Mouse (Mus musculus) hindbrain, embryonic 13.5 days (tissue): Measurements from ENCODE around the gene Trmt10a. TPM values are rescaled to one million over a fixed set of nuclear protein-coding genes. Genes with fewer than 3 reads are reported as not detected.

Source experiments
- ATAC-seq: fragments of 200-750 bp; cut with Nextera tagmentation; 2 replicates; pipeline ENCODE4 v1.8.0; 2017; ENCODE audit warnings: moderate TSS enrichment; ENCODE audit not compliant: low FRiP score
- H3K27ac ChIP-seq: fragments of 300-500 bp; sonication (generic); 2 replicates; pipeline ENCODE4 v1.5.1; 2015; ENCODE audit warnings: inconsistent platforms, mild to moderate bottlenecking, moderate library complexity
- H3K27me3 ChIP-seq: fragments of 300-500 bp; sonication (generic); 2 replicates; pipeline ENCODE4 v1.6.1; 2015; ENCODE audit warnings: mild to moderate bottlenecking, inconsistent platforms
- H3K36me3 ChIP-seq: fragments of 300-500 bp; sonication (generic); 2 replicates; pipeline ENCODE4 v1.6.1; 2015; ENCODE audit warnings: mild to moderate bottlenecking, inconsistent platforms
- H3K4me1 ChIP-seq: fragments of 300-500 bp; sonication (generic); replicated peaks from 2 replicates; pipeline ENCODE4 v1.6.1; 2015; ENCODE audit warnings: inconsistent platforms
- H3K4me2 ChIP-seq: fragments of 300-500 bp; sonication (generic); 2 replicates; pipeline ENCODE4 v1.6.1; 2015; ENCODE audit warnings: inconsistent platforms, mild to moderate bottlenecking, moderate library complexity
- H3K4me3 ChIP-seq: fragments of 300-500 bp; sonication (generic); 2 replicates; pipeline ENCODE4 v1.5.1; 2015; ENCODE audit warnings: mild to moderate bottlenecking, inconsistent platforms
- H3K9ac ChIP-seq: fragments of 300-500 bp; sonication (generic); 2 replicates; pipeline ENCODE4 v1.6.1; 2015; ENCODE audit warnings: mild to moderate bottlenecking, inconsistent platforms
- H3K9me3 ChIP-seq: fragments of 300-500 bp; sonication (generic); 2 replicates; pipeline ENCODE4 v1.6.1; 2016; ENCODE audit warnings: inconsistent platforms
- WGBS: fragments of 180-500 bp; shearing (Covaris S2); methylation state at CpG from one replicate; pipeline ENCODE4 v1.1.7; 2015; 5-methylcytosine and 5-hydroxymethylcytosine counted together
- polyA plus RNA-seq: library from polyadenylated mRNA; unstranded; fragments of >200 nt; fragmentation: Nextera tagmentation; extraction: Ambion mirVana; gene quantifications from 2 replicates; pipeline ENCODE4 v1.2.1, GENCODE M21; 2015

Trmt10a gene
- polyA plus RNA-seq, 1 experiment from 2014 or later, result 8.1 TPM

DNA sequence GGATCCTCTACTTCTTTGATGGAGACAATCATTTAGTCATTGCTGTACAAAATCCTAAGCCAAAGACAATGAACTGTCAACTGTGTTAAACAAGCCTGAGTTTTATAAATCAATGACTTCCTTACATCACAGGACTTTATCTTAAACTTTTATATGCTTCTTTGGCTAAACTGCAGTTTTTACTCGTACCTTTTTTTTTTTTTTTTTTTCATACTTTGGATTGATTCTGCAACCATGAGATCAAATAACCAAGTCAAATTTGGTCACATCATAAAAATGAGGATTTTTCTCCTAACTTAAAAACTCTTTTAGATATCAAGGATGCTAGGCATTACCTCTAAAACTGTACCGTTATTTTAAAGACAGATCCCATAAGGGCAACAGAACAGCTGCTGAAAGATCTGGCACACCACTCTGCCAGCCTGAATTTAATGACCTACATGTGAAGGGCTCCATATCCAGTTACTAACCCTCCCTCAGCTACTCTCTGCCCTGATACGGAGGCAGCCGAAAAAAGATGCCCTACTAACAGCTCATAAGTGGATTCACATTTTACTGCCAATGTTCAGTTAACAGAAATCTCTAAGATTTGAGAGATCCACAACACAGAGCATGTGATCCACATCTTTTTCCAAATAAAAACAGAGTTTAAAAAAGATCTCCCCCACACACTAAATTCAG is 1.1 kb upstream of the Trmt10a start:
- 66% methylated on average over 4 of the region's 4 CpGs for WGBS
- Histone ChIP-seq H3K9ac (peak overlapping the region; percentile 63), H3K4me1 (peaks cover 4% of the 10 kb centered on the region), H3K27ac (no peak overlapping the region), H3K27me3 (no peaks in the 10 kb centered on the region), H3K4me2 (peak overlapping the region; percentile 45), H3K9me3 (no peaks in the 10 kb centered on the region), H3K4me3 (peak overlapping the region; percentile 61), H3K36me3 (no peaks in the 10 kb centered on the region)
- no peak for ATAC-seq

- Histone ChIP-seq H3K4me2 (peak overlapping the region; percentile 76), H3K9ac (peak overlapping the region; percentile 70), H3K4me3 (peak overlapping the region; percentile 61), H3K27ac (peak overlapping the region; percentile 97), H3K9me3 (no peaks in the 10 kb centered on the region), H3K4me1 (peaks cover 4% of the 10 kb centered on the region), H3K36me3 (no peaks in the 10 kb centered on the region), H3K27me3 (no peaks in the 10 kb centered on the region)
- WGBS, result 8% methylated on average over 12 of the region's 12 CpGs
- ATAC-seq, result no peak
Measured at GRCm38 (mm10) chr3:138142733-138143314, 424 bp upstream of the Trmt10a start.

- H3K4me2 ChIP-seq, result peak overlapping the region; percentile 76
- peaks cover 4% of the 10 kb centered on the region for H3K4me1 ChIP-seq
- H3K9ac ChIP-seq, result peak overlapping the region; percentile 81
- no peak for ATAC-seq
- WGBS, result under 1% methylated on average over 18 of the region's 18 CpGs
- H3K27me3 ChIP-seq, result no peaks in the 10 kb centered on the region
- peaks cover 3% of the 10 kb centered on the region; the same call in 1 of the 2 replicates for H3K36me3 ChIP-seq
- no peaks in the 10 kb centered on the region for H3K9me3 ChIP-seq
- H3K27ac ChIP-seq, result peak overlapping the region; percentile 97
- peak overlapping the region; percentile 61 for H3K4me3 ChIP-seq
Measured at GRCm38 (mm10) chr3:138144060-138144641, 903 bp downstream of the Trmt10a start.

DNA sequence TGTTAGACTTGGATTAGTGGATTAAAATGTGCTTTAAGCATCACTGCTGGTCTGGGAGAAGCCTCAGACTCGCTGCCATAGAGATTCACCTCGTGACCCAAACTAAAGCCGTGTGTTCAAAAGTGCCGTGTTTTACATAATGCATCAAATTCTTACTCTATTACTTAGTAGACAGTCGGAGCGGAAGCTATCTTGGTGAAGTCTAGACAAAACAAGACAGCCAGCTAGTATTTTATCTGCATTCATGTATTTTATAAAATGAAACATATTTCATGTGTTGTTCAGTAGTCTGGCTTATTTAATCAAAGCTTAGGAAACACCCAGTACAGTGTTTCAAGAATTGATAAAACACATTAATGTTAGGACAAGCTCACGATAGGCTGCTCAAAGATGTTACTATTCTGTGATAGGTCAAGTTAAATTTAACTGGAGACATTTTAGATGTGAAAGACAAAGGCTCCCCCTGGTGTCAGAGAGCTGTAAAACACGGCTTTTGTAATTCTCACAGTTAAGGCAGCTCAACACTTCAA is 1.5 kb downstream of the Trmt10a start, which contains the start of gene Mttp:
Mttp (minus strand) TSS at position 327 of the 530 bp plus-strand sequence.
- peak within 1 kb of the TSS; percentile 76 for H3K4me2 ChIP-seq
- peaks cover 7% of the 10 kb centered on the region; the same call in 1 of the 2 replicates for H3K36me3 ChIP-seq
- H3K4me1 ChIP-seq, result peaks cover 4% of the 10 kb centered on the region
- no peak for ATAC-seq
- WGBS, result 2% methylated on average over 8 of the region's 8 CpGs
- peak within 1 kb of the TSS; percentile 97 for H3K27ac ChIP-seq
- peak within 1 kb of the TSS; percentile 81 for H3K9ac ChIP-seq
- H3K4me3 ChIP-seq, result peak within 1 kb of the TSS; percentile 61
- no peaks in the 10 kb centered on the region for H3K27me3 ChIP-seq
- no peaks in the 10 kb centered on the region for H3K9me3 ChIP-seq

DNA sequence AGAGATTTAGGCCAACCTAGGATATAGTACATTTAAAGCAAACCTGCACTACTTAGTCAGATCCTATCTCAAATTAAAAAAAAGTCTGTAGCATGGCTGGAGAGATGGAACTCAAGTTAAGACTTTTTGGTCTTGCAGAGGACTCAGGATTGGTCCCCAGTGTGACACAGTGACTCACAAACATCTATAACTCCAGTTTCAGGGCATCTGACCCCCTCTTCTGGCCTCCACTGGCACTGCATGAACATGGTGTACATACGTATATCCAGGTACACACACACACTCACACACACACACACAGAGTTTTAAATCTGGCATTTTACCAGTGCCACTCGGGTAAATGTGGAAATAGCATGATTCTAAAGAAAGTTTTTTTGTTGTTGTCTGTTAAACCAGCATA is 5.6 kb downstream of the Trmt10a start:
- ATAC-seq, result no peak
- 97% methylated on average over 2 of the region's 2 CpGs for WGBS

DNA sequence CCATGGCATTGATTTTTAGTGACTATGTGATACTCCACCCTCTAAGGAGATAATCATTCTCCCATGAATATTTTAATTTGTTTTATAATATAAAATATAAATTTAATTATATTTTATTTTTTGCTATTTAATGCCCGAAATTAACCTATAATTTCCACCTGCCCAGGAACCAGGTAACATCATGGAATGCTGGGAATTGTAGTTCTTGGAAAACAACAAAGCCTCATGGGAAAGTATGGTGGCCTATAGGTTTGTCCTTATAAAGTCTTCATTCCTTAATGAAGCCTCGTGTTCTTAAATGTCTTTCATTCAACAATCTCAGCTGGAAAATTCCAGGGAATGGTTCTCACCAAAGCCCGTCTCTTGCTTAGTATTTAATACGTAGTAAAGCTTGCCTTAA is 11.8 kb downstream of the Trmt10a start:
- Histone ChIP-seq H3K4me1 (no peaks in the 10 kb centered on the region), H3K27me3 (no peaks in the 10 kb centered on the region), H3K4me3 (no peak overlapping the region), H3K9me3 (no peaks in the 10 kb centered on the region), H3K9ac (no peak overlapping the region), H3K36me3 (peaks cover 11% of the 10 kb centered on the region), H3K4me2 (no peak overlapping the region), H3K27ac (no peak overlapping the region)
- no peak for ATAC-seq
- WGBS, result 91% methylated on average over 4 of the region's 4 CpGs

More for the DNA sequence above, 5.6 kb downstream of the Trmt10a start:
- no peaks in the 10 kb centered on the region for H3K27me3 ChIP-seq
- no peak overlapping the region for H3K27ac ChIP-seq
- peaks cover 22% of the 10 kb centered on the region for H3K36me3 ChIP-seq
- H3K4me1 ChIP-seq, result no peaks in the 10 kb centered on the region
- no peak overlapping the region for H3K4me2 ChIP-seq
- H3K9me3 ChIP-seq, result no peaks in the 10 kb centered on the region
- H3K9ac ChIP-seq, result no peak overlapping the region
- no peak overlapping the region for H3K4me3 ChIP-seq

DNA sequence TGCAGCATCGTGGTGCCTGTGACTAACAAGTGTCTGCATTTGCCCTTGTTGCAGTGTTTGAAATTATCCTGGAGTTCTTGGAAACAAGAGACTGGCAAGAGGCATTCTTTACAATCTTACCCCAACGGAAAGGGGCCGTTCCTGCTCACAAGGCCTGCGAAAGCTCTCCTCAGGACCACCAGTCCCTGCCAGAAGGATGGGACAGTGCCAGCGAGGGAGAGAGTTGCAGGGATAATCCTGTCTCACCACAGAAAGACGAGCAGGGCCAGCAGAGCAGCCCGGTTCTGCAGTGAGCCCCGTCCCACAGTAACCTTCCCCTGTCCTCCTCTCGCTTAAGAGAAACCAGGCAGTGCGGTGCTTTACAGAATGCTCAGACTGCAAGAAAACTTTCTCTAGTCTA is 13.4 kb downstream of the Trmt10a start:
- 80% methylated on average over 10 of the region's 10 CpGs for WGBS

DNA sequence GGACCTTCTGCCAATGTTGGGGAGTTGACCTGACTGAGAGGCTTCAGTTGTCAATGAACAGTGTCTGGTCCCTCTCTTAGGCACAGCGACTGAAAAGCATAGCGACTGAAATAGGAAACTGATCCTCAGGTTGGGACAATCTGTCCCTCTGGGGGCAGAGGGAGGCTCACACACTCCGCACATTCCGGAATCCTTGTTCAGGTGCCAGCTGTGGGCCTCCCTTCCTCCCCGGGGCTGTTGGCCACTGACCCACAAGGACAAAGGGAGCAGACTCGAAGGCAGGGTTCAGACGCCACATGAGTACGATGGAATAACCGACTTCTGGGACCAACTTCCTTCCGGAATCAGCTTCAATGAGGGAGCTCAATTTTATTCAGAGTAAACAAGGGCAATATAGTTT is 18.4 kb downstream of the Trmt10a start:
- Histone ChIP-seq H3K4me3 (no peak overlapping the region), H3K27ac (no peak overlapping the region), H3K4me2 (no peak overlapping the region), H3K4me1 (no peaks in the 10 kb centered on the region), H3K9ac (no peak overlapping the region), H3K27me3 (no peaks in the 10 kb centered on the region), H3K9me3 (no peaks in the 10 kb centered on the region), H3K36me3 (no peaks in the 10 kb centered on the region)
- ATAC-seq, result no peak
- 87% methylated on average over 10 of the region's 10 CpGs for WGBS

More for the DNA sequence above, 13.4 kb downstream of the Trmt10a start:
- Histone ChIP-seq H3K4me1 (no peaks in the 10 kb centered on the region), H3K4me3 (no peak overlapping the region), H3K27me3 (no peaks in the 10 kb centered on the region), H3K36me3 (peaks cover 11% of the 10 kb centered on the region), H3K9me3 (no peaks in the 10 kb centered on the region), H3K9ac (no peak overlapping the region), H3K27ac (no peak overlapping the region), H3K4me2 (no peak overlapping the region)
- ATAC-seq, result no peak

DNA sequence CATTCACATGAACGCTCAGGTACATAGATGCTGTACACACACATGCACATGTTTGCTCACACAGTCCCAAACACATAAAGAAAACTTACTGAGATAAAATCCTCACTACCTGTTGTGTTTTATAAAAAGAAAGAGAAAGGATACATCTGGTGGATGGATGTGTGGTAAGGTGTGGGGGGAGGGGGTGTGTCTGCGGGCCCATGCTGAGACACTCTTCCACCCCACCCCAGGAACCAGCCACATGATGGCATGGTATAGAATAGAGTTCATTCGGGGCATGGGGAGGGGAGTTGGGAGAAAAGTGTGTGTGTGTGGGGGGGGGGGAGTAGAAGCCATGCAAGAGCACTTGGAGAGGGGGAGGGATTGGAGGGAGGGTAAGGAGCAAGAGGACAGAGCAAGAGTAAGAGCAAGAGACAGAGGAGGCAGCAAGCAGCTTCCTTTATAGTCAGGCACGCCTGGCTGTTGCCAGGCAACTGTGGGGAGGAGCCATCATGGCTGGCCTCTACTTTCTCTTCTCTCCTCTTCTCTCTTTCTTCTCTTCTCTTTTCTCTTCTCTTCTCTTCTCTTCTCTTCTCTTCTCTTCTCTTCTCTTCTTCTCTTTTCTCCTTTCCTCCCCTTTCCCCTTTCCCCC is 19.4 kb downstream of the Trmt10a start:
- no peak overlapping the region for H3K4me2 ChIP-seq
- H3K27ac ChIP-seq, result no peak overlapping the region
- no peaks in the 10 kb centered on the region for H3K27me3 ChIP-seq
- no peak for ATAC-seq
- no peaks in the 10 kb centered on the region for H3K36me3 ChIP-seq
- WGBS, result 62% methylated on average over 4 of the region's 4 CpGs
- H3K4me3 ChIP-seq, result no peak overlapping the region
- no peaks in the 10 kb centered on the region for H3K4me1 ChIP-seq
- no peak overlapping the region for H3K9ac ChIP-seq
- no peaks in the 10 kb centered on the region for H3K9me3 ChIP-seq

DNA sequence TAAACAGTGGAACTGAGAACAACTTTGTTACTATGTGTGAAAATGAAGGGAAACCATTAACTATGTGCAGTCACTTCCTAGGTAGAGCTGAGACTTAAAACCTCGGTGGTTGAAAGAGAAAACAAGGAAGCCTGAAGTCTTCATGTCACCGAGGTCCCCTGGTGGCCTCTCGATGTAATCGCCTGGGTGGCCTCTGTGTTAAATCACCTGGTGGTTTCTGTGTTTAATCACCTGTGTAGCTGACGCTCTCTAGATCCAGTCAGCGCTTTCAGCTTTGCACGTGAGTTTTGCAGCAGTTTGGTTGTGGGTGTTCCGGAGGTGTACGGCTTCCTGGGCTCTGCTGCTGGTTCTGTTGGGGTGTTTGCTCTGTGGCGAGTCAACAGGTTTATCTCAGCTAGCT is 30.0 kb downstream of the Trmt10a start:
- Histone ChIP-seq H3K4me2 (no peak overlapping the region), H3K9ac (no peak overlapping the region), H3K27me3 (no peaks in the 10 kb centered on the region), H3K4me1 (no peaks in the 10 kb centered on the region), H3K4me3 (no peak overlapping the region), H3K9me3 (no peaks in the 10 kb centered on the region), H3K27ac (no peak overlapping the region), H3K36me3 (no peaks in the 10 kb centered on the region)
- 81% methylated on average over 10 of the region's 10 CpGs for WGBS
- no peak for ATAC-seq

GRCm38 (mm10) chr3:138175551-138175950 is 32.3 kb downstream of the Trmt10a start:
- H3K4me1 ChIP-seq, result no peaks in the 10 kb centered on the region
- no peaks in the 10 kb centered on the region for H3K9me3 ChIP-seq
- no peak overlapping the region for H3K4me2 ChIP-seq
- no peak overlapping the region for H3K9ac ChIP-seq
- H3K4me3 ChIP-seq, result no peak overlapping the region
- H3K27me3 ChIP-seq, result no peaks in the 10 kb centered on the region
- no peak for ATAC-seq
- no peak overlapping the region for H3K27ac ChIP-seq
- H3K36me3 ChIP-seq, result no peaks in the 10 kb centered on the region
- WGBS, result 91% methylated on average over 6 of the region's 6 CpGs

- no peaks in the 10 kb centered on the region for H3K36me3 ChIP-seq
- no peak overlapping the region for H3K27ac ChIP-seq
- WGBS, result 89% methylated on average over 2 of the region's 2 CpGs
- H3K27me3 ChIP-seq, result no peaks in the 10 kb centered on the region
- no peak for ATAC-seq
- no peaks in the 10 kb centered on the region for H3K9me3 ChIP-seq
- no peak overlapping the region for H3K4me2 ChIP-seq
- no peak overlapping the region for H3K4me3 ChIP-seq
- no peak overlapping the region for H3K9ac ChIP-seq
- H3K4me1 ChIP-seq, result peaks cover 11% of the 10 kb centered on the region
Measured at GRCm38 (mm10) chr3:138182019-138182418, 38.8 kb downstream of the Trmt10a start.
